Mouse (Mus musculus): Measurements from ENCODE around the gene Mtch2.

The Mtch2 gene

GRCm38 (mm10) chr2:90911668-90912067 is 64.7 kb downstream of the Mtch2 start:
- no peak for DNase-seq

DNA sequence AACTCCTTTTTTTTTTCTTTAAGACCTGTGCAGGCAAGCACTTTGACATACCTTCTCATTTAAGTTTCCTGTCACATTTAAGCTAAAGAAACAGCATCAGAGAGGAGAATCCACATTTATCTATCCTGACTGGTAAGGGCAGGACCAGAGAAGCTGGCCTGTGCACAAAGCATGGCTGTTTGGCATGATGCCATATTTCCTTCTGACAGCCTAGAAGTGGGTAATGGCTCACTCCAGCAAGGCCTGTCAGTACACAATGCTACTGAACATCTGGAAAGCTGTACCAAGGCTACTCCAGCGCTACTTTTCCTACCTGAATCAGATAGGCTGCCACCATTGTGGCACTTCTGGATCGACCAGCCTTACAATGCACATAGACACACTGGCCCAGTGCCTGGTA is 66.7 kb downstream of the Mtch2 start:
- no peak for DNase-seq

DNA sequence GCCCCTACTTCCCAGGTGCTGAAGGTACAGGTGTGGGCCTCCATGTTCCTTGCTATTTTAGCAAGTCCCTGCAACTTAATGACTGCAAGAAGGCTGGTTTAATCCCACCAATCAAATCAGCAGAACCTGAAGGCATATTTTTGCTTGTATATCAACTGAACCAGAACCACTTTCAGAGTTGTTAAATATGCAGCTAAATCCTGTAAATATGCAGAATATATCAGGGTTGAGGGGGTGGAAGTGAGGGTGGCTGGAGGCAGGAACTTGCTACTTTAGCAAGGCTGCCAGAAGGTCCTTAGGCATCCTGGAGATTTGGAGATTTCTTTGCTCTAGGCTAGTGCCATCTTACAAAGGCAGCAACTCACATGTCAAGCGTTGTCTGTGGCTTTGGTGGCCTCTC is 68.6 kb downstream of the Mtch2 start:
- no peak for DNase-seq
